Mouse (Mus musculus): ENCODE results near the gene Strc. TPM values are rescaled to one million over a fixed set of nuclear protein-coding genes. Genes with fewer than 3 reads are reported as not detected.
"Not testable (repeated sequence)": the region's sequence is repeated elsewhere in the genome, so short reads cannot be mapped to it uniquely, and the experiment has no call there.

Gene Strc
- not detected in 2 replicates for polyA plus RNA-seq (2015; fragmentation: Nextera tagmentation; extraction: Ambion mirVana)

DNA sequence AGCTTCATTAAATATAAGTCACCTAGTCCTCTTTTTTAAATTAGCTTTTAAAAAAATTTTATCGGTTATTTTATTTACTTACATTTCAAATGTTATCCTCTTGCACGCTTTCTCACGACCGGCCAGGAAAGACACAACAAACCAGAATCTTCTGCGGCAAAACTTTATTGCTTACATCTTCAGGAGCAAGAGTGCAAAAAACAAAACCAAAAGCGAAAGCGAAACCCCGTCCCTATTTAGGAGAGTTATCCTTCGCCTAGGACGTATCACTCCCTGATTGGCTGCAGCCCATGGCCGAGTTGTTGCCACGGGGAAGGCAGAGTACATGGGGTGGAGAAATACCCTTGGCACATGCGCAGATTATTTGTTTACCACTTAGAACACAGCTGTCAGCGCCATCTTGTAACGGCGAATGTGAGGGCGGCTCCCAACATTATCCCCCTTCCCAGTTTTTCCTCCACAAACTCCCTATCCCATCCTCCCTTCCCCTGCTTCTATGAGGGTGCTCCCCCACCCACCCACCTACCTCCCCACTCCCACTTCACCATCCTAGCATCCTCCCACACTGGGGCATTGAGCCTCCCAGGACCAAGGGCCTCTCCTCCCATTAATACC is at the start of gene Strc:
Strc (minus strand) TSS at position 208 of the 615 bp plus-strand sequence.
- H3K4me3 ChIP-seq (replicated peaks; ENCODE audit: low read depth, low read length); DNase-seq (ENCODE audit: low spot score); H3K9ac ChIP-seq (ENCODE audit: low read depth, low read length); H3K4me1 ChIP-seq (replicated peaks; ENCODE audit: insufficient read depth, low read length); H3K36me3 ChIP-seq (ENCODE audit: insufficient read depth, low read length); H3K27ac ChIP-seq; H3K4me2 ChIP-seq (ENCODE audit: low read length); ATAC-seq (replicated peaks; ENCODE audit: low FRiP score, low read depth); H3K27me3 ChIP-seq (ENCODE audit: insufficient read depth, low read length); H3K9me3 ChIP-seq (replicated peaks; ENCODE audit: low read length): not testable (repeated sequence)
- WGBS, result 97% methylated on average over 14 of the region's 17 CpGs

DNA sequence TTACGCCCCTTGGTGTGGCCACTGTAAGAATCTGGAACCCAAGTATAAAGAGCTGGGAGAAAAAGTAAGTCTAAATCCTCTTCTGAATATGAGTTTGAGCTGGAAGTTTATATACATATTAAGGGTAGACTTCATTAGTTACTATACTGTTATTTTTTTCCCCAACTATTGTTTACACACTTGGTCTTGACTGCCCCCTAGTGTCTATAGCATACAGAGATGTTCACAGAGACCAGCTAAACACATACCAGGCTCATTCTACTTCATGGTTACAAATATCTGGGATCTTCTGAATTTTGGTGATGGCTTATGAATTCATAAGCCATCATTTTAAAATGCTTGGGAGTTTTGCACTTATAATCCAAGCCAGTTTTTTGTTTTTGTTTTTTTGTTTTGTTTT is 47.9 kb upstream of the Strc start:
- ATAC-seq (replicated peaks; ENCODE audit: low FRiP score, low read depth) (no peak), DNase-seq (ENCODE audit: low spot score) (peak; percentile 74)

DNA sequence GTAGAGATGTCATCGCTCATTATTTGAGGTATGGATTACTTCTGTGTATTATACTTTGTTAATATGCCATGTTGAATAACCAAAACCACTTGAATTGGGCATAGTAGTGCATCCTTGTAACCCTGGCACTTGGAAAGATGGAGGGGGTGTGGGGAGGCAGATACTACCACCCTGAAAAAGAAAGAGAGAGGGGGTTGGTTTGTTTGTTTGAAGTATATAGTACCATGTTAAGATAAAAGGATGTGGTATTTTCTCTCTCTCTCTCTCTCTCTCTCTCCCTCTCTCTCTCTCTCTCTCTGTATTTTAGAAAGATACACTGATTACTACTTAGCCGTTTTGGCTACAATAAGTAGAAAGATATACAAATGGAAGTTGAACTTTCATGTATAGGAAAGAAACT is 38.9 kb upstream of the Strc start:
- H3K9me3 ChIP-seq (replicated peaks; ENCODE audit: low read length), result no peaks in the 10 kb centered on the region
- no peaks in the 10 kb centered on the region for H3K27me3 ChIP-seq (ENCODE audit: insufficient read depth, low read length)
- H3K4me1 ChIP-seq (replicated peaks; ENCODE audit: insufficient read depth, low read length), result no peaks in the 10 kb centered on the region
- no peak for DNase-seq (ENCODE audit: low spot score)
- ATAC-seq (replicated peaks; ENCODE audit: low FRiP score, low read depth), result no peak
- no peak overlapping the region for H3K9ac ChIP-seq (ENCODE audit: low read depth, low read length)
- H3K27ac ChIP-seq, result no peak overlapping the region
- no peak overlapping the region for H3K4me2 ChIP-seq (ENCODE audit: low read length)
- peaks cover 47% of the 10 kb centered on the region for H3K36me3 ChIP-seq (ENCODE audit: insufficient read depth, low read length)
- 100% methylated on average over 2 of the region's 2 CpGs for WGBS
- no peak overlapping the region for H3K4me3 ChIP-seq (replicated peaks; ENCODE audit: low read depth, low read length)
- TF ChIP-seq CTCF (IDR thresholded peaks at IDR 0.05; ENCODE audit: low read depth), result no peak

More for the DNA sequence above, 47.9 kb upstream of the Strc start:
- H3K27ac ChIP-seq, result no peak overlapping the region
- TF ChIP-seq CTCF (IDR thresholded peaks at IDR 0.05; ENCODE audit: low read depth), result peak; percentile 61
- H3K36me3 ChIP-seq (ENCODE audit: insufficient read depth, low read length), result peaks cover 70% of the 10 kb centered on the region
- no peak overlapping the region for H3K9ac ChIP-seq (ENCODE audit: low read depth, low read length)
- H3K27me3 ChIP-seq (ENCODE audit: insufficient read depth, low read length), result no peaks in the 10 kb centered on the region
- no peak overlapping the region for H3K4me2 ChIP-seq (ENCODE audit: low read length)
- no peaks in the 10 kb centered on the region for H3K9me3 ChIP-seq (replicated peaks; ENCODE audit: low read length)
- H3K4me3 ChIP-seq (replicated peaks; ENCODE audit: low read depth, low read length), result no peak overlapping the region
- H3K4me1 ChIP-seq (replicated peaks; ENCODE audit: insufficient read depth, low read length), result no peaks in the 10 kb centered on the region
- WGBS, result 91% methylated on average over 1 of the region's 1 CpGs

GRCm38 (mm10) chr2:121423166-121423565 is 36.2 kb upstream of the Strc start:
- TF ChIP-seq CTCF (IDR thresholded peaks at IDR 0.05; ENCODE audit: low read depth), result no peak

GRCm38 (mm10) chr2:121418476-121418875 is 31.5 kb upstream of the Strc start:
- 83% methylated on average over 3 of the region's 3 CpGs for WGBS
- H3K36me3 ChIP-seq (ENCODE audit: insufficient read depth, low read length), result peaks cover 26% of the 10 kb centered on the region; the same call in 1 of the 2 replicates
- H3K9me3 ChIP-seq (replicated peaks; ENCODE audit: low read length), result no peaks in the 10 kb centered on the region

More at GRCm38 (mm10) chr2:121423166-121423565, 36.2 kb upstream of the Strc start:
- no peaks in the 10 kb centered on the region for H3K4me1 ChIP-seq (replicated peaks; ENCODE audit: insufficient read depth, low read length)
- ATAC-seq (replicated peaks; ENCODE audit: low FRiP score, low read depth) (no peak), DNase-seq (ENCODE audit: low spot score) (no peak)
- H3K4me3 ChIP-seq (replicated peaks; ENCODE audit: low read depth, low read length), result no peak overlapping the region
- H3K36me3 ChIP-seq (ENCODE audit: insufficient read depth, low read length), result peaks cover 42% of the 10 kb centered on the region; the same call in 1 of the 2 replicates
- no peak overlapping the region for H3K9ac ChIP-seq (ENCODE audit: low read depth, low read length)
- no peaks in the 10 kb centered on the region for H3K9me3 ChIP-seq (replicated peaks; ENCODE audit: low read length)
- H3K4me2 ChIP-seq (ENCODE audit: low read length), result no peak overlapping the region
- no peaks in the 10 kb centered on the region for H3K27me3 ChIP-seq (ENCODE audit: insufficient read depth, low read length)
- H3K27ac ChIP-seq, result no peak overlapping the region
- 87% methylated on average over 2 of the region's 2 CpGs for WGBS

DNA sequence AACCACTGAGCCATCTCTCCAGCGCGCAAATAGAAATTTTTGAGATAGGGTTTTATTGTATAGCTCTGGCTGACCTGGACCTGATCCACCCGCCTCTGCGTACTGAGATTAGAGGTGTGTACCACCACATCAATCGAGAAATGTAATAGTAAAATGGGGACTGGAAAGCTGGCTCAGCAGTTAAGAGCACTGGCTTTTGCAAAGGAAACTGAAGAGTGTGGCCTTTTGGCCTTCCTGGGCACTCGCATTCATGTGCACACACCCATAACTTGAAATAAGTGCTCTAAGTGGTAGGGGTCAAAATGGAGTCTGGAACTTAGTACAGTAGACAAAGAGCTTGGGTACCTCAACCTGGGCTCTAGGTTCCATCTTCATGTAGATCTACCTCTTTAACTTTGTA is 29.4 kb upstream of the Strc start:
- no peak for ATAC-seq (replicated peaks; ENCODE audit: low FRiP score, low read depth)
- Histone ChIP-seq H3K4me1 (replicated peaks; ENCODE audit: insufficient read depth, low read length) (peaks cover 15% of the 10 kb centered on the region; the same call in 1 of the 2 replicates), H3K27ac (no peak overlapping the region), H3K4me3 (replicated peaks; ENCODE audit: low read depth, low read length) (no peak overlapping the region), H3K36me3 (ENCODE audit: insufficient read depth, low read length) (peaks cover 17% of the 10 kb centered on the region; the same call in 1 of the 2 replicates), H3K4me2 (ENCODE audit: low read length) (no peak overlapping the region), H3K27me3 (ENCODE audit: insufficient read depth, low read length) (no peaks in the 10 kb centered on the region), H3K9me3 (replicated peaks; ENCODE audit: low read length) (no peaks in the 10 kb centered on the region), H3K9ac (ENCODE audit: low read depth, low read length) (no peak overlapping the region)
- TF ChIP-seq CTCF (IDR thresholded peaks at IDR 0.05; ENCODE audit: low read depth), result no peak
- DNase-seq (ENCODE audit: low spot score), result no peak
- 82% methylated on average over 6 of the region's 6 CpGs for WGBS

More at GRCm38 (mm10) chr2:121418476-121418875, 31.5 kb upstream of the Strc start:
- Histone ChIP-seq H3K9ac (ENCODE audit: low read depth, low read length) (no peak overlapping the region), H3K4me2 (ENCODE audit: low read length) (no peak overlapping the region), H3K27me3 (ENCODE audit: insufficient read depth, low read length) (no peaks in the 10 kb centered on the region), H3K4me1 (replicated peaks; ENCODE audit: insufficient read depth, low read length) (peaks cover 15% of the 10 kb centered on the region; the same call in 1 of the 2 replicates), H3K4me3 (replicated peaks; ENCODE audit: low read depth, low read length) (no peak overlapping the region), H3K27ac (no peak overlapping the region)
- DNase-seq (ENCODE audit: low spot score) (no peak), ATAC-seq (replicated peaks; ENCODE audit: low FRiP score, low read depth) (no peak)
- TF ChIP-seq CTCF (IDR thresholded peaks at IDR 0.05; ENCODE audit: low read depth), result no peak

Data from kidney, postnatal 0 days (tissue).